Mouse (Mus musculus): ENCODE data around the gene Gm20388. TPM values are rescaled to one million over a fixed set of nuclear protein-coding genes. Genes with fewer than 3 reads are reported as not detected.

The Gm20388 gene
- total RNA-seq, 2 experiments from 2014 or later: 4.0 TPM; not detected in 1

- no peak for DNase-seq
Measured at GRCm38 (mm10) chr8:123005805-123006204, 3095.2 kb downstream of the Gm20388 start.

DNA sequence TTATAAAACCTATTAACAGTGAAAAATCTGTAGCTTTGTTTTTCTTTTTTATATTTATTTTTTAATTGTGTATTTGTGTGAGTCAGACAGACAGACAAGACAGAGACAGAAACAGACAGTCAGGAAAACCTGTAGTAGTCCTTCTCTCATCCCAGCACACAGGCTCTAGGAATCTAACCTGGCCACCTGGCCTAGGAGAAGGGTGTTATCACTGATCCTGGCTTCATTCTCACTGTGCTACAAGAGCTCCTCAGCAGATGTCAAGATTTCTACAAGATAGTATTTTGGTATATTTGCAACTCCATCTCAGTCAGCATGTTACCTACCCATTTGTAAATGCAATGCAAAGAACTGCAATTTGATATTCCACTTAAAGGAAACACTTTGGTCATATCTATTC lies 3100.7 kb downstream of the Gm20388 start:
- no peak for DNase-seq

GRCm38 (mm10) chr8:123014429-123014828 lies 3103.8 kb downstream of the Gm20388 start:
- DNase-seq: peak; percentile 34 to 48

DNA sequence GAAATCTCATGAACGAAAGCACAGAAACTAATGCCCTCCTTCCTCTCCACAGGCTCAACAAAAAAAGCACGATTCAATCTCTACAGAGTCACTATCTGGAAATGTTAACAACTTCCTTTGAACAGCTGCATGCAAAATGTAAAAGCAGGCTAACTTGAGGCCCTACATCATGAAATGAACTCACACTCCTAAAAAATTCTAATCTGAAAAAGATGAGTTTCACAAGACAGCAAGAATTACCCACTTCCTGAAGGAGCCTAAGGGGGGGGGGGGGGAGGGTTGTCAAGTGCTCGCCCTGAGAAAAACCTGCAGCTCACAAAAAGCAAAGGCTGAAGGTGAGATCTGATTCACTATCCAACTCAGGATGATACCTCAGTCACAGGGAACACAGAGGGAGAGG lies 3104.4 kb downstream of the Gm20388 start:
- no peak for DNase-seq

GRCm38 (mm10) chr8:123017143-123017542 lies 3106.5 kb downstream of the Gm20388 start:
- DNase-seq: no peak

GRCm38 (mm10) chr8:123018484-123019164 lies 3108.0 kb downstream of the Gm20388 start:
- DNase-seq: no peak

DNA sequence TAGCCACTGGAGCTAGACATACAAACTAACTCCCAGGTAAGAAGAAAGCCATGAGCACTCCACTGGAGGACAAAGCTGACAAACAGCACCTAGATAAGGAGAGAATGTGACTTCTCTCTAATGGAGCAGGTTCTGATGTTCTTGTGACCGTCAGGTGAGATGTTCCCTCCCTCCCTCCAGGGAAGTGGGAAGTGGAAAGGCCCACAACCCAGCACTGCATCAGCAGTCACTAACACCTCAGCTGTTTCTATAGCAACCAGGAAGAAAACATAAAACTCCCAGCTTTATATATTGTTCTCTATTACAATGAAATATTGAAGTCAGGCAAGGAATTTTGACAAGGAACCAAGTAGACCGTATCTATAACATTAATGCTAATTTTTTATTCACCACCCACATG lies 3109.4 kb downstream of the Gm20388 start:
- DNase-seq: no peak

DNA sequence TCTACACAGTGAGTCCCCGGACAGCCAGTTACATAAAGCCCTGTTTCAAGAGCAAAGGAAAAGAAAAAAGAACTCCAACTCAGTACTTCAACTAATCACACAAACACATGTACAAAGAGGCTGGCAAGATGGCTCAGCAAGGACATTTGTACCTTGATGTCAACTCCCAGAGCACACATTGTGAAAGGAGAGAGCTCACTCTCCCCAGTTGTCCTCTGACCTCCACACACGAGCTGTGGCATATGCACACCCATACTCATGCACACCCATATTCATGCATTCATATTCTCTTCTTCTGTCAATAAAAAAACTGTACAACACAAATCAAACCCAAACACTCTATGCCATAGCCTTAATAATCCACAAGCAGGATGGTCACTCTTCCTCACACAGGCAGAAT lies 3110.2 kb downstream of the Gm20388 start:
- no peak for DNase-seq

- no peak for DNase-seq
Measured at GRCm38 (mm10) chr8:123021259-123021658, 3110.6 kb downstream of the Gm20388 start.

GRCm38 (mm10) chr8:123022727-123023126 lies 3112.1 kb downstream of the Gm20388 start:
- DNase-seq: no peak

DNA sequence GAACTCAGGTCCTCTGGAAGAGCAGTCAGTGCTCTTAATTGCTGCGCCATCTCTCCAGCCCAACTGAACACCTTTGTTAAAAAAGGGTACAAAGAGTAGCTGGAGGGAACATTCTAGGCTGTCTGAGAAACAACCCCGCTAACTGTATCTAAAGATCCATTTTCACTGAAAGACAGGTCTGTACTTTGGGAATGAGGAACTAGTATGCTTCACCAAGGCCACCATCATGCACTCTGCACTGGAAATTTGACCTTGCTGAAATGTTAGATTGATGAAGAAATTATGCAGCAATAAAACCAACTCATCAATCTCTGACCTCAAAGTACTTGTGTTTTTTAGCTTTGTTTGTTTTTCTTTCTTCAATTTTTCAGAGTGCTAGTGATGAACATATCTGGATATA lies 3113.6 kb downstream of the Gm20388 start:
- no peak for DNase-seq

- DNase-seq: no peak
Measured at GRCm38 (mm10) chr8:123025951-123026351, 3115.3 kb downstream of the Gm20388 start.

- no peak for DNase-seq
Measured at GRCm38 (mm10) chr8:123027786-123028185, 3117.1 kb downstream of the Gm20388 start.

DNA sequence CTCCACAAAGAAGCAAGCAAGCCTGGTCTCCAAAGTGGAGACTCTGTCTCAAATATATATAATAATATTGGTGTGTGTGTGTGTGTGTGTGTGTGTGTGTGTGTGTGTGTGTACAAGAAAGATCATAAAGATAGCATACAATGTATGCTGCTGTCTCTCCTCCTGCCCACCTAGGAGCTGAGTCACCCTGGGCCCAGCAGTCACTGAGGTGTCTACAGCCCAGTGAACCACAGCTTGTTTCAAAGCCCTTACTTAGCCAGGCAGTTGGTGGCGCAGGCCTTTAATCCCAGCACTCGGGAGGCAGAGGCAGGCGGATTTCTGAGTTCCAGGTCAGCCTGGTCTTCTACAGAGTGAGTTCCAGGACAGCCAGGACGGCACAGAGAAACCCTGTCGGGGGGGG lies 3119.4 kb downstream of the Gm20388 start:
- peak in 1 of 2 experiments; percentile 7 for DNase-seq

DNA sequence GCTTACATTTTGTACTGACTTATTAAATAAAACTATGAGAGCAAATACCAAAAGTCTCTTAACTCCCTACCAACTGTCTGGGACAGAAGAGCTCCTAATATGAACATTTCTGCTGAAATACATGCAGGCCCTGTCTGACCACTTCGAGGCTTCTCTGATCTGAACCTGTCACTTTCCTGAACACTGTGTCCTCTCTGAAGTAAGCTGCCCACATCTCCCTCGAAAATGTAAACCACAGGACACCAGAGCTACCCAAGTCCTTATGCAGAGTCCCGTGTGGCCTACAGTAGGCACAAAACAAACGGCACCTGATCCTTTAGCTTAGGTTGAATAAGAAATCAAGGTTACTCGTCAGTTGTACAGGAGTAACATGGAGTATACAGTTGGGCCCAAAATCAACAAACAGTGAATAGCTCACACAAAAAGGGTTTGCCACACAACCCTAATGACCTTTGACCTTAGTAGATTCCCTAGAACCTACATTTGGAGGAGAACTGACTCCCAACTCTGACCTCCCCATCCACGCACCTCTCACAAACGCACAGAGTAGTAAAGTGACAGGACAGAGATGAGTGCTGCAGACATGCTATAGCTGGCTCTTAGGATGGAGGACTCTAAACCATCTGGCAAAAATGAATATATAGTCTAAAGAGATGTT lies 3120.8 kb downstream of the Gm20388 start:
- no peak for DNase-seq

DNA sequence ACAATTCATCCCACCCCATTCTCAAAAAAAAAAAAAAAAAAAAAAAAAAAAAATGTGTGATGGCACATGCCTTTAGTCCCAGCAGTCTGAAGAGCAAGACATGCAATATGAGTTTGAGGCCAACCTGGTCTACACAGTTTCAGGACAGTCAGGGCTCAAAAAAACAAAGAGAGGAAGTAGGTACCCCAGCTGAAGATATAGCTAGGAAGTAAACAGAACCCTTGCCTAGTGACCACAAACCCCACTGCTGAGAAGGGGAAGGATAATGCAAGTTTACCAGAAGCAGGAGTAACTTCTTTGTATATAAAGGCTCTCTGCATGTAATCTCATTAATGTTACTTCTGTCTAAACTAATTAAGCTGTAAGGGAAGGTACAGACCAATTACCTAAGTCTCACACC lies 3122.1 kb downstream of the Gm20388 start:
- peak; percentile 11 to 50 for DNase-seq

DNA sequence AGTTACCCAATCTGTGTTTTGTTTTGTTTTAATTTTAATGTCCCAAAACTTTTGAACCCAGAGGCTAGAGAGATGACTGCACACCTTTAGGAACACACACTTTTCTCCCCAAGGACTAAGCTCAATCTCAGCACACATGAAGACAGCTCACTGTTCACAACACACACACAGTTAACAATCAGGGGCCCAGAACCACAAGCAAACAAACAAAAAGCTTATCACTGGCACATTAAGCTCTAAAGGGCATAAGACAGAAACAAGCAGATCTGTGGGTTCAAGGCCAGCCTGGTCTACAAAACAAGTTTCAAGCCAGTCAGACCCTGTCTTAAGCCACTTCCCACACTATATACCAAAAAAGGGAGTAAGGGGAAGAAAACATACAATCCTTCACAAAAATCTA lies 3122.8 kb downstream of the Gm20388 start:
- no peak for DNase-seq

GRCm38 (mm10) chr8:123034171-123034570 lies 3123.5 kb downstream of the Gm20388 start:
- peak; percentile 9 to 42 for DNase-seq

DNA sequence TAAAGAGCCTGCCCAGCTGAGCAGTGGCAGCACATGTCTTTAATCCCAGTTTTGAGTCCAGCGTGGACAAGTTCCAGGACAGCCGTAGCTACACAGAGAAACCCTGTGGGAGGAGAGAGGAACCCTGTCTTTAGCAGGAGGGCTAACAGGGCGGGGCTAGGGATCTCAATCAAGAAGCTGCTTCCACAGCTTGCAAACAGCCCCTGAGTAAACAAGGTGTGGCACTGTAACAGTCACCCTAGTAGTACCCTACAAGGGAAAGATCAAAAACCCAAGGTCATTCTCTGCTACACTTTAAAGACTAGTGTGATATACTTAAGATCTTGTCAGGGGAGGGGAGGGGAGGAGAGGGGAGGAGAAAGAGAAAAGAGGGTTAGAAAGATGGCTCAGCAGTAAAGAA lies 3126.3 kb downstream of the Gm20388 start:
- peak; percentile 37 to 42 for DNase-seq

GRCm38 (mm10) chr8:123037487-123037886 lies 3126.8 kb downstream of the Gm20388 start:
- no peak for DNase-seq

- DNase-seq: peak in 1 of 2 experiments; percentile 22
Measured at GRCm38 (mm10) chr8:123038351-123038750, 3127.7 kb downstream of the Gm20388 start.

- DNase-seq: peak in 1 of 2 experiments; percentile 17
Measured at GRCm38 (mm10) chr8:123039376-123040109, 3128.9 kb downstream of the Gm20388 start.

DNA sequence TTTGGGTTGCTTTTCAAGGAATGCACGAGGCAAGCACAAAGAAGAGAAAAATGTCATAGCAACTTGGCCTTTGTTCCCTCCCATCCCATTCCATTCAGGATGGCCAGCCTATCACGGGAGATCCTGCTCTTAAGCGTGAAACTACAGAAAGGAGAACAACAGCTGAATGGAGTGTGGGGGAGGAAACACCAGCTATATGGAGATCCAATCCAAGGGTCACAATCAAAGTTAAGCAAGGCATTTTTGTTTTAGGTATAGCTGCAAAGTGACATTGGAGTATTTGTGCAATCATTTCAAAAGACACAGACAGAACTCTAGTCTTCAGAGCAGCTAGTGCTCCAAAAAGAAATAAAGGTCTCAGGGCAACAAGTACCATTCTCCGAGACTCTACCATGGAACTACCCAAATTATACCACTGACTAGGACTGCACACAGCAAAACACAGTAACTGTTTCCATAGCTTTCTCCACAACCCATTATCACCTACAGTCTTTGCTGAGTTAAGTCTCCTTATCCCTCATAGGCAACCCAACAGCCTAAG lies 3129.5 kb downstream of the Gm20388 start:
- peak in 1 of 2 experiments; percentile 27 for DNase-seq
